Mouse (Mus musculus): ENCODE measurements around the gene Eif4g3. TPM values are rescaled to one million over a fixed set of nuclear protein-coding genes. Genes with fewer than 3 reads are reported as not detected.

Gene Eif4g3
- total and polyA plus RNA-seq, 3 experiments = 29.1 to 43.7 (median 39.7) TPM

DNA sequence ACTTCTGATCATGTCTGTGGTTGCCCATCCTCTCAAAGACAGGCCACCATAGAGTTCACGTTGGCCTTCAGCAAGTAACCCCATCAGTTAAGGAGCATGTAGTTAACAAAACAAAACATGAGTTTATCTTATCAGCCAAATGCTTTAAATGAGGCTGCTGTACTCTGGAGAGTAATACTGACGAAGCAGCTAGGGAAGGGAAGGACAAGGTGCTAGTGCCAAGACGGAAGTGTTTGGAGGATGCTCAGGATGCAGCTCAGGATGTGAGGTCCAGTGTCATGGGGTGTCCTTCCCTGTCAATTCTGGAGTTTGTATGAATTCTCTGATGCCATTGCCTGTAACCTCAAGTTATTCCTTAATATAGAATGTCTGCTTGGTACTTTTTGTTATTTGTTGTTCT lies 75.0 kb downstream of the Eif4g3 start:
- intact Hi-C loops (cut with DNase I) = no loop called here
- Histone ChIP-seq H3K4me3 (no peak overlapping the region), H3K9ac (ENCODE audit: low read depth, low read length) (no peak overlapping the region), H3K36me3 (ENCODE audit: control insufficient read depth, insufficient read depth, low read length) (peaks cover 12% of the 10 kb centered on the region), H3K27me3 (ENCODE audit: control insufficient read depth, insufficient read depth, low read length) (no peaks in the 10 kb centered on the region), H3K79me2 (replicated peaks; ENCODE audit: control insufficient read depth, insufficient read depth, low read length) (no peaks in the 10 kb centered on the region), H3K4me1 (ENCODE audit: control insufficient read depth, insufficient read depth, low read length) (peaks cover 27% of the 10 kb centered on the region), H3K27ac (no peak overlapping the region; the same call in 1 of the 2 replicates)
- no peak for TF ChIP-seq EP300 (IDR thresholded peaks at IDR 0.05; ENCODE audit: insufficient read depth, low read depth, low read length)
- TF ChIP-seq CTCF (IDR thresholded peaks at IDR 0.05) = no peak
- TF ChIP-seq POLR2A (IDR thresholded peaks at IDR 0.05; ENCODE audit: insufficient read depth, low read depth, low read length) = no peak
- DNase-seq = no peak
- WGBS = 13% methylated on average over 3 of the region's 3 CpGs

- Histone ChIP-seq H3K9ac (ENCODE audit: low read depth, low read length) (no peak overlapping the region), H3K79me2 (replicated peaks; ENCODE audit: control insufficient read depth, insufficient read depth, low read length) (no peaks in the 10 kb centered on the region), H3K27ac (peak overlapping the region; percentile 2; the same call in 1 of the 2 replicates), H3K27me3 (ENCODE audit: control insufficient read depth, insufficient read depth, low read length) (no peaks in the 10 kb centered on the region), H3K36me3 (ENCODE audit: control insufficient read depth, insufficient read depth, low read length) (peaks cover 12% of the 10 kb centered on the region), H3K4me1 (ENCODE audit: control insufficient read depth, insufficient read depth, low read length) (peaks cover 29% of the 10 kb centered on the region), H3K4me3 (no peak overlapping the region)
- WGBS = 30% methylated on average over 2 of the region's 2 CpGs
- intact Hi-C loops (cut with DNase I) = no loop called here
- peak in 1 of 2 experiments; percentile 40 for DNase-seq
- TF ChIP-seq EP300 (IDR thresholded peaks at IDR 0.05; ENCODE audit: insufficient read depth, low read depth, low read length) (no peak), POLR2A (IDR thresholded peaks at IDR 0.05; ENCODE audit: insufficient read depth, low read depth, low read length) (no peak), CTCF (IDR thresholded peaks at IDR 0.05) (no peak)
Observed at GRCm38 (mm10) chr4:138068598-138068997, 75.8 kb downstream of the Eif4g3 start.

- Histone ChIP-seq H3K27me3 (ENCODE audit: control insufficient read depth, insufficient read depth, low read length) (no peaks in the 10 kb centered on the region), H3K4me1 (ENCODE audit: control insufficient read depth, insufficient read depth, low read length) (peaks cover 28% of the 10 kb centered on the region), H3K36me3 (ENCODE audit: control insufficient read depth, insufficient read depth, low read length) (peaks cover 12% of the 10 kb centered on the region), H3K9ac (ENCODE audit: low read depth, low read length) (no peak overlapping the region), H3K79me2 (replicated peaks; ENCODE audit: control insufficient read depth, insufficient read depth, low read length) (no peaks in the 10 kb centered on the region), H3K27ac (no peak overlapping the region), H3K4me3 (no peak overlapping the region)
- 91% methylated on average over 4 of the region's 4 CpGs for WGBS
- DNase-seq = no peak
- TF ChIP-seq CTCF (IDR thresholded peaks at IDR 0.05) (no peak), EP300 (IDR thresholded peaks at IDR 0.05; ENCODE audit: insufficient read depth, low read depth, low read length) (no peak), POLR2A (IDR thresholded peaks at IDR 0.05; ENCODE audit: insufficient read depth, low read depth, low read length) (no peak)
- intact Hi-C loops (cut with DNase I) = no loop called here
Observed at GRCm38 (mm10) chr4:138069371-138069770, 76.5 kb downstream of the Eif4g3 start.

- H3K36me3 ChIP-seq (ENCODE audit: control insufficient read depth, insufficient read depth, low read length) = peaks cover 3% of the 10 kb centered on the region
- no peak overlapping the region for H3K4me3 ChIP-seq
- no peak for DNase-seq
- H3K79me2 ChIP-seq (replicated peaks; ENCODE audit: control insufficient read depth, insufficient read depth, low read length) = no peaks in the 10 kb centered on the region
- TF ChIP-seq EP300 (IDR thresholded peaks at IDR 0.05; ENCODE audit: insufficient read depth, low read depth, low read length) (no peak), POLR2A (IDR thresholded peaks at IDR 0.05; ENCODE audit: insufficient read depth, low read depth, low read length) (no peak), CTCF (IDR thresholded peaks at IDR 0.05) (no peak)
- no peak overlapping the region for H3K9ac ChIP-seq (ENCODE audit: low read depth, low read length)
- no peaks in the 10 kb centered on the region for H3K27me3 ChIP-seq (ENCODE audit: control insufficient read depth, insufficient read depth, low read length)
- intact Hi-C loops (cut with DNase I) = no loop called here
- H3K27ac ChIP-seq = no peak overlapping the region
- WGBS = 64% methylated on average over 6 of the region's 6 CpGs
- peaks cover 15% of the 10 kb centered on the region for H3K4me1 ChIP-seq (ENCODE audit: control insufficient read depth, insufficient read depth, low read length)
Observed at GRCm38 (mm10) chr4:138071497-138071896, 78.7 kb downstream of the Eif4g3 start.

- no peak overlapping the region for H3K4me3 ChIP-seq
- intact Hi-C loops (cut with DNase I) = no loop called here
- no peaks in the 10 kb centered on the region for H3K79me2 ChIP-seq (replicated peaks; ENCODE audit: control insufficient read depth, insufficient read depth, low read length)
- DNase-seq = no peak
- H3K36me3 ChIP-seq (ENCODE audit: control insufficient read depth, insufficient read depth, low read length) = peaks cover 2% of the 10 kb centered on the region
- 85% methylated on average over 11 of the region's 11 CpGs for WGBS
- TF ChIP-seq EP300 (IDR thresholded peaks at IDR 0.05; ENCODE audit: insufficient read depth, low read depth, low read length) (no peak), CTCF (IDR thresholded peaks at IDR 0.05) (no peak)
- no peak overlapping the region for H3K27ac ChIP-seq
- no peak overlapping the region for H3K9ac ChIP-seq (ENCODE audit: low read depth, low read length)
- H3K4me1 ChIP-seq (ENCODE audit: control insufficient read depth, insufficient read depth, low read length) = peaks cover 8% of the 10 kb centered on the region
- H3K27me3 ChIP-seq (ENCODE audit: control insufficient read depth, insufficient read depth, low read length) = no peaks in the 10 kb centered on the region
Observed at GRCm38 (mm10) chr4:138073086-138073485, 80.3 kb downstream of the Eif4g3 start.

DNA sequence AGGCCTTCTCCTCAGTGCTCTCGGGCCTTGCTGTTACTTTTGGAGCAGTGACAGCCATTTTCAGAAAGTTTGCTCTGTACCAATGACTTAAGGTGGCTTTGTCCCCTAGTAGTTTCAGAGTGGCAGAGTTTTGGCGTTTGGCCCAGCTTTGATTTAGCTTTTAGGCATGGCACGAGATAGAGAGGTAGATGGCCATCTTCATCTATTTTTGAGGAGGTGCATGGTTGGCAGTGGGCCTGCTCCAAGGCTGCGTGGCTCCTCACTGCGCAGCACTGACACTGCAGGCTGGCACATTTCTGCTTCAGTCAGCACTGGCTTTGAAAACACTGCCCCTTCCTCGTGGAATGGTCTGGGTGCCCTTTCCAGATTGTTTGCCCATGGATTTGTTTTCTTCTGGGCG lies 80.7 kb downstream of the Eif4g3 start:
- Histone ChIP-seq H3K27ac (peak overlapping the region; percentile 36; the same call in 1 of the 2 replicates), H3K4me3 (no peak overlapping the region), H3K27me3 (ENCODE audit: control insufficient read depth, insufficient read depth, low read length) (no peaks in the 10 kb centered on the region), H3K4me1 (ENCODE audit: control insufficient read depth, insufficient read depth, low read length) (peaks cover 4% of the 10 kb centered on the region), H3K36me3 (ENCODE audit: control insufficient read depth, insufficient read depth, low read length) (peaks cover under 1% of the 10 kb centered on the region), H3K79me2 (replicated peaks; ENCODE audit: control insufficient read depth, insufficient read depth, low read length) (0 out of 2 replicates have a peak, but pooled peaks cover under 1% of the 10 kb centered on the region), H3K9ac (ENCODE audit: low read depth, low read length) (no peak overlapping the region)
- WGBS = 56% methylated on average over 7 of the region's 7 CpGs
- peak in 1 of 2 experiments; percentile 23 for DNase-seq
- intact Hi-C loops (cut with DNase I) = no loop called here
- TF ChIP-seq CTCF (IDR thresholded peaks at IDR 0.05) = no peak
- TF ChIP-seq POLR2A (IDR thresholded peaks at IDR 0.05; ENCODE audit: insufficient read depth, low read depth, low read length) = no peak
- TF ChIP-seq EP300 (IDR thresholded peaks at IDR 0.05; ENCODE audit: insufficient read depth, low read depth, low read length) = no peak
